Mouse (Mus musculus) skeletal muscle tissue, adult 2 months (tissue): Measurements from ENCODE around the gene 1810049J17Rik.
"Not testable (repeated sequence)": the region's sequence is repeated elsewhere in the genome, so short reads cannot be mapped to it uniquely, and the experiment has no call there.

ENCODE experiments used
- DNase-seq: peaks from one replicate; pipeline ENCODE4 v3.0.0-alpha.2; 2012; ENCODE audit warnings: low read depth, low spot score

1810049J17Rik gene

GRCm38 (mm10) chr15:12321788-12322621 is at the start of gene 1810049J17Rik:
Gene 1810049J17Rik (minus strand): TSS chr15:12321899.
- DNase-seq: no peak

- DNase-seq: peak; percentile 64
Measured at GRCm38 (mm10) chr15:12371183-12371582, 49.5 kb upstream of the 1810049J17Rik start.

- no peak for DNase-seq
Measured at GRCm38 (mm10) chr15:12370096-12370495, 48.4 kb upstream of the 1810049J17Rik start.

GRCm38 (mm10) chr15:12368850-12369249 is 47.2 kb upstream of the 1810049J17Rik start:
- DNase-seq: no peak

GRCm38 (mm10) chr15:12368357-12368756 is 46.7 kb upstream of the 1810049J17Rik start:
- DNase-seq: no peak

- DNase-seq: no peak
Measured at GRCm38 (mm10) chr15:12367306-12368080, 45.8 kb upstream of the 1810049J17Rik start.

- not testable (repeated sequence) for DNase-seq
Measured at GRCm38 (mm10) chr15:12366580-12367305, 45.0 kb upstream of the 1810049J17Rik start.

- no peak for DNase-seq
Measured at GRCm38 (mm10) chr15:12366072-12366469, 44.4 kb upstream of the 1810049J17Rik start.

GRCm38 (mm10) chr15:12365416-12366071 is 43.8 kb upstream of the 1810049J17Rik start:
- no peak for DNase-seq

- DNase-seq: no peak
Measured at GRCm38 (mm10) chr15:12364096-12364495, 42.4 kb upstream of the 1810049J17Rik start.

GRCm38 (mm10) chr15:12362701-12363040 is 41.0 kb upstream of the 1810049J17Rik start:
- no peak for DNase-seq

GRCm38 (mm10) chr15:12362001-12362700 is 40.5 kb upstream of the 1810049J17Rik start:
- DNase-seq: no peak

- no peak for DNase-seq
Measured at GRCm38 (mm10) chr15:12360519-12361212, 39.0 kb upstream of the 1810049J17Rik start.

- no peak for DNase-seq
Measured at GRCm38 (mm10) chr15:12358384-12358783, 36.7 kb upstream of the 1810049J17Rik start.

- no peak for DNase-seq
Measured at GRCm38 (mm10) chr15:12357459-12357858, 35.8 kb upstream of the 1810049J17Rik start.

GRCm38 (mm10) chr15:12355907-12356306 is 34.2 kb upstream of the 1810049J17Rik start:
- DNase-seq: no peak

- DNase-seq: no peak
Measured at GRCm38 (mm10) chr15:12355261-12355660, 33.6 kb upstream of the 1810049J17Rik start.

- no peak for DNase-seq
Measured at GRCm38 (mm10) chr15:12354281-12354810, 32.6 kb upstream of the 1810049J17Rik start.

- no peak for DNase-seq
Measured at GRCm38 (mm10) chr15:12351470-12351869, 29.8 kb upstream of the 1810049J17Rik start.

- DNase-seq: no peak
Measured at GRCm38 (mm10) chr15:12349840-12350239, 28.1 kb upstream of the 1810049J17Rik start.
